In genomic region chr4:149628372-149628771, GRCm38 (mm10) we compare ENCODE assay signal across 8 mouse cellular contexts. TPM values are rescaled to one million over a fixed set of nuclear protein-coding genes. Genes with fewer than 3 reads are reported as not detected.
DNase-seq lines count a peak whose midpoint lies in the region; ATAC-seq and TF ChIP-seq lines count a peak whose summit lies in the region.

No protein-coding gene starts in this region.

- TF ChIP-seq EP300 in heart, postnatal 0 days (IDR thresholded peaks at IDR 0.05; ENCODE audit: low read depth) = no peak

- DNase-seq in forebrain, embryonic 10.5 days (ENCODE audit: extremely low spot score, low spot score) = no peak
- DNase-seq in right cerebral cortex, adult 2 months (ENCODE audit: low spot score in 2 of 2) = peak; percentile 61 to 66
- DNase-seq in right cerebral cortex, adult 18-20 months = no peak
- DNase-seq in cerebellum, postnatal 10 days = peak; percentile 80 to 82
- no peak for DNase-seq in heart, postnatal 0 days (ENCODE audit: low spot score)
- peak; percentile 69 for DNase-seq in lung, postnatal 10 days
- DNase-seq in splenic B cell, adult 2 months (ENCODE audit: low read depth, low spot score) = peak; percentile 80

- no peak for ATAC-seq in forebrain, embryonic 12.5 days (ENCODE audit: low FRiP score)
- ATAC-seq in heart, postnatal 0 days (ENCODE audit: insufficient read depth, low read depth) = peak; percentile 58; the same call in 1 of the 2 replicates

- 0 out of 2 replicates have a peak overlapping the region, but pooled peaks have one; percentile 85 for H3K27ac ChIP-seq in forebrain, embryonic 10.5 days
- H3K27ac ChIP-seq in forebrain, embryonic 12.5 days = no peak overlapping the region
- peak overlapping the region; percentile 15; the same call in 1 of the 2 replicates for H3K27ac ChIP-seq in heart, postnatal 0 days (ENCODE audit: low read depth)

- H3K9ac ChIP-seq in forebrain, embryonic 12.5 days = no peak overlapping the region
- no peak overlapping the region for H3K9ac ChIP-seq in heart, postnatal 0 days (replicated peaks; ENCODE audit: low read depth, low read length)

- no peaks in the 10 kb centered on the region for H3K9me3 ChIP-seq in forebrain, embryonic 10.5 days
- H3K9me3 ChIP-seq in forebrain, embryonic 12.5 days = no peaks in the 10 kb centered on the region
- H3K9me3 ChIP-seq in heart, postnatal 0 days (replicated peaks; ENCODE audit: control insufficient read depth, low read length) = no peaks in the 10 kb centered on the region

- peaks cover 41% of the 10 kb centered on the region for H3K4me1 ChIP-seq in forebrain, embryonic 10.5 days
- peaks cover 26% of the 10 kb centered on the region for H3K4me1 ChIP-seq in forebrain, embryonic 12.5 days
- H3K4me1 ChIP-seq in heart, postnatal 0 days (ENCODE audit: control insufficient read depth, insufficient read depth) = no peaks in the 10 kb centered on the region

- H3K4me2 ChIP-seq in forebrain, embryonic 12.5 days = no peak overlapping the region
- H3K4me2 ChIP-seq in heart, postnatal 0 days (ENCODE audit: low read depth, low read length) = no peak overlapping the region

- WGBS in forebrain, embryonic 10.5 days = 79% methylated on average over 10 of the region's 10 CpGs
- 78% methylated on average over 10 of the region's 10 CpGs for WGBS in forebrain, embryonic 12.5 days
- 68% methylated on average over 10 of the region's 10 CpGs for WGBS in heart, postnatal 0 days

- peak; percentile 65 for TF ChIP-seq CTCF in heart, postnatal 0 days (IDR thresholded peaks at IDR 0.05; ENCODE audit: low read depth)

- H3K36me3 ChIP-seq in forebrain, embryonic 10.5 days (replicated peaks) = peaks cover 55% of the 10 kb centered on the region
- H3K36me3 ChIP-seq in forebrain, embryonic 12.5 days (replicated peaks) = peaks cover 35% of the 10 kb centered on the region
- H3K36me3 ChIP-seq in heart, postnatal 0 days (replicated peaks; ENCODE audit: control insufficient read depth, insufficient read depth, low read length) = 0 out of 2 replicates have a peak, but pooled peaks cover 3% of the 10 kb centered on the region
- H3K36me3 ChIP-seq in splenic B cell, adult 2 months (ENCODE audit: control insufficient read depth, insufficient read depth, low read length, poor library complexity, severe bottlenecking) = no peaks in the 10 kb centered on the region

- H3K4me3 ChIP-seq in forebrain, embryonic 10.5 days = no peak overlapping the region
- no peak overlapping the region for H3K4me3 ChIP-seq in forebrain, embryonic 12.5 days (replicated peaks)
- no peak overlapping the region for H3K4me3 ChIP-seq in heart, postnatal 0 days (ENCODE audit: low read depth, low read length)

- no peaks in the 10 kb centered on the region for H3K27me3 ChIP-seq in forebrain, embryonic 10.5 days (ENCODE audit: poor library complexity, severe bottlenecking)
- no peaks in the 10 kb centered on the region for H3K27me3 ChIP-seq in forebrain, embryonic 12.5 days
- no peaks in the 10 kb centered on the region for H3K27me3 ChIP-seq in heart, postnatal 0 days (ENCODE audit: control insufficient read depth, insufficient read depth, low read length)
- no peaks in the 10 kb centered on the region for H3K27me3 ChIP-seq in splenic B cell, adult 2 months (ENCODE audit: control insufficient read depth, insufficient read depth, low read length, poor library complexity, severe bottlenecking)

RNA-seq across cellular contexts. Expression of gene Clstn1, which starts 42.1 kb away (rescaled TPM):
- 17.8 and 21.4 TPM in 2 replicates for polyA plus RNA-seq in forebrain, embryonic 10.5 days (2016; fragmentation: Nextera tagmentation; extraction: Ambion mirVana)
- 58.1 and 75.4 TPM in 2 replicates for polyA plus RNA-seq in forebrain, embryonic 12.5 days (2016; fragmentation: Nextera tagmentation; extraction: Ambion mirVana)
- total RNA-seq in heart, postnatal 0 days (2014; rRNA removed; ENCODE audit: low replicate concordance) = 32.1 and 37.9 TPM in 2 replicates
- polyA plus RNA-seq in heart, postnatal 0 days (2015; fragmentation: Nextera tagmentation; extraction: Ambion mirVana) = 12.6 and 14.3 TPM in 2 replicates

Comparison
In these comparisons a context has a peak if more than half of its experiments do, and no peak if none do; other contexts are left out.
1. DNase-seq: peak in right cerebral cortex, adult 2 months (2 of 2), cerebellum, postnatal 10 days (2 of 2), lung, postnatal 10 days (single experiment) and splenic B cell, adult 2 months (single experiment); none in forebrain, embryonic 10.5 days (single experiment), right cerebral cortex, adult 18-20 months (single experiment) and heart, postnatal 0 days (single experiment).